Mouse (Mus musculus) midbrain, embryonic 14.5 days (tissue): ENCODE results near the gene Card11. TPM values are rescaled to one million over a fixed set of nuclear protein-coding genes. Genes with fewer than 3 reads are reported as not detected.

ENCODE experiments used
- ATAC-seq: fragments of 200-750 bp; cut with Nextera tagmentation; 2 replicates; pipeline ENCODE4 v1.8.0; 2017; ENCODE audit warnings: moderate number of reproducible peaks, moderate library complexity; ENCODE audit not compliant: low FRiP score, low TSS enrichment
- DNase-seq: peaks from one replicate; pipeline ENCODE4 v3.0.0-alpha.2; 2015
- H3K27ac ChIP-seq: fragments of 300-500 bp; sonication (generic); replicated peaks from 2 replicates; pipeline ENCODE4 v1.5.1; 2014; ENCODE audit warnings: mild to moderate bottlenecking, low read depth, low read length, moderate library complexity
- H3K27me3 ChIP-seq: fragments of 300-500 bp; sonication (generic); 2 replicates; pipeline ENCODE4 v1.6.1; 2014; ENCODE audit warnings: low read length, control low read depth, mixed read lengths; ENCODE audit not compliant: control insufficient read depth, insufficient read depth
- H3K36me3 ChIP-seq: fragments of 300-500 bp; sonication (generic); 2 replicates; pipeline ENCODE4 v1.6.1; 2014; ENCODE audit warnings: low read length, control low read depth; ENCODE audit not compliant: control insufficient read depth, insufficient read depth
- H3K4me1 ChIP-seq: fragments of 300-500 bp; sonication (generic); 2 replicates; pipeline ENCODE4 v1.6.1; 2014; ENCODE audit warnings: mild to moderate bottlenecking, antibody characterized with exemption, low read length, control low read depth; ENCODE audit not compliant: control insufficient read depth, insufficient read depth
- H3K4me2 ChIP-seq: fragments of 300-500 bp; sonication (generic); 2 replicates; pipeline ENCODE4 v1.6.1; 2014; ENCODE audit warnings: mild to moderate bottlenecking, low read length, moderate library complexity
- H3K4me3 ChIP-seq: fragments of 300-500 bp; sonication (generic); replicated peaks from 2 replicates; pipeline ENCODE4 v1.5.1; 2014; ENCODE audit warnings: low read depth, low read length
- H3K9ac ChIP-seq: fragments of 300-500 bp; sonication (generic); replicated peaks from 2 replicates; pipeline ENCODE4 v1.6.1; 2014; ENCODE audit warnings: mild to moderate bottlenecking, low read length, moderate library complexity
- H3K9me3 ChIP-seq: fragments of 300-500 bp; sonication (generic); 2 replicates; pipeline ENCODE4 v1.6.1; 2016; ENCODE audit warnings: low read length, control low read depth, mixed read lengths; ENCODE audit not compliant: control insufficient read depth
- WGBS: fragments of 180-500 bp; shearing (Covaris S2); extraction: QIAGEN DNeasy Blood & Tissue Kit; methylation state at CpG from one replicate; pipeline ENCODE4 v1.1.7; 2014; 5-methylcytosine and 5-hydroxymethylcytosine counted together
- microRNA-seq: library from miRNA; unstranded; fragments of <30 nt; microRNA quantifications from one replicate; pipeline ENCODE4, GENCODE M21; 2016
- polyA plus RNA-seq: library from polyadenylated mRNA; unstranded; fragments of >200 nt; fragmentation: Nextera tagmentation; extraction: Ambion mirVana; gene quantifications from 2 replicates; pipeline ENCODE4 v1.2.1, GENCODE M21; 2014

Card11 gene
- polyA plus RNA-seq, 1 experiment from 2014 or later = 0.28 TPM

DNA sequence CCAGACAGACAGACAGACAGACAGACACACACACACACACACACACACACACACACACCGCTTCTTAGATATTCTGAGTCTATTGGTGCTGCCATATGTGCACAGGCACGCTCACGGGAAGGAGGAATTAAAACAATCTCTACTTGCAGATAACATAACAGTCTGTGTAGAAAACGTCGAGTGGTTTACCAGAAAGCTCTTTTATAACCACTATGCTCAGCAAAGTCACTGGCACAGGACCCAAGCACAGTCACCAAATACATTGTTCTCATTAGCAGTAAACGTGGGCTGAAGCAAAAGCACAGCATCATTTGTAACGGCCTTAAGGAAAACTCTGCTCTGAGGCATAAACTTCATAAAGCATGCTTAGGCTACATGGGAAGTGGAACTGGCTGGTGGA is 176.3 kb downstream of the Card11 start:
- H3K9me3 ChIP-seq = no peaks in the 10 kb centered on the region
- H3K36me3 ChIP-seq = no peaks in the 10 kb centered on the region
- ATAC-seq = no peak
- no peak overlapping the region for H3K9ac ChIP-seq
- H3K27ac ChIP-seq = no peak overlapping the region
- DNase-seq = no peak
- H3K4me2 ChIP-seq = no peak overlapping the region
- H3K27me3 ChIP-seq = no peaks in the 10 kb centered on the region
- H3K4me3 ChIP-seq = no peak overlapping the region
- 93% methylated on average over 7 of the region's 7 CpGs for WGBS
- peaks cover 34% of the 10 kb centered on the region for H3K4me1 ChIP-seq

DNA sequence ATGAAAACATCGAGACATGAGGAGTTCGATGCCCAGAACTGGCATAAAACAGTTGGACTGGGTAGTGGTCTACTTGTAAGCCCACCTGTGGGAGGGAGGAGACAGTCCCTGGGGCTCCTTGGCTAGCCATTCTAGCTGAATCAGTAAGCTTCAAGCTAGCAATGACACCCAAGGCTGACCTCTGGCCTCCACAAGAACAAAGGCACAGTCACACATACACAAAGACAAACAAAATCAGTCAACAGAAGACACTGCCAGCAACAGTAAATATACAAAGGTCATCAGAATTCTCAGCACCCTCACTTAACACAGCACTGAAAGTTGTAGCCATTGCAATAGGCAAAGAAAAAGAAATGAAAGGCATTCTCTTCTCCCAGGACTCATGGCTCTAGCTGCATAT is 177.0 kb downstream of the Card11 start:
- H3K4me2 ChIP-seq = no peak overlapping the region
- H3K27ac ChIP-seq = no peak overlapping the region
- H3K27me3 ChIP-seq = no peaks in the 10 kb centered on the region
- H3K9me3 ChIP-seq = no peaks in the 10 kb centered on the region
- 97% methylated on average over 2 of the region's 2 CpGs for WGBS
- H3K4me1 ChIP-seq = peaks cover 26% of the 10 kb centered on the region
- H3K9ac ChIP-seq = no peak overlapping the region
- H3K4me3 ChIP-seq = no peak overlapping the region
- DNase-seq (no peak), ATAC-seq (no peak)
- H3K36me3 ChIP-seq = no peaks in the 10 kb centered on the region

Small RNA genes lying within 50 kb of the gene (microRNA-seq; reads per million reads assigned to microRNA genes)
- not detected for gene Gm44385

Other genes with a start within 250 kb of the Card11 start
- gene Gna12, start 170.2 kb downstream of the Card11 start, polyA plus RNA-seq = 21.6 and 22.5 TPM in 2 replicates
- 1.9 and 2.5 TPM in 2 replicates for gene Sdk1, start 240.9 kb upstream of the Card11 start, polyA plus RNA-seq